Mouse (Mus musculus) liver, embryonic 14.5 days (tissue): Measurements from ENCODE around the gene Klhl30.

Source experiments
- CTCF ChIP-seq: IDR thresholded peaks from 2 replicates; pipeline ENCODE4 v1.5.1; 2016; ENCODE audit warnings: antibody characterized with exemption, low read depth, control low read depth
- EP300 ChIP-seq: IDR thresholded peaks from 2 replicates; pipeline ENCODE4 v1.6.1; 2016; ENCODE audit warnings: antibody characterized with exemption, low read depth

DNA sequence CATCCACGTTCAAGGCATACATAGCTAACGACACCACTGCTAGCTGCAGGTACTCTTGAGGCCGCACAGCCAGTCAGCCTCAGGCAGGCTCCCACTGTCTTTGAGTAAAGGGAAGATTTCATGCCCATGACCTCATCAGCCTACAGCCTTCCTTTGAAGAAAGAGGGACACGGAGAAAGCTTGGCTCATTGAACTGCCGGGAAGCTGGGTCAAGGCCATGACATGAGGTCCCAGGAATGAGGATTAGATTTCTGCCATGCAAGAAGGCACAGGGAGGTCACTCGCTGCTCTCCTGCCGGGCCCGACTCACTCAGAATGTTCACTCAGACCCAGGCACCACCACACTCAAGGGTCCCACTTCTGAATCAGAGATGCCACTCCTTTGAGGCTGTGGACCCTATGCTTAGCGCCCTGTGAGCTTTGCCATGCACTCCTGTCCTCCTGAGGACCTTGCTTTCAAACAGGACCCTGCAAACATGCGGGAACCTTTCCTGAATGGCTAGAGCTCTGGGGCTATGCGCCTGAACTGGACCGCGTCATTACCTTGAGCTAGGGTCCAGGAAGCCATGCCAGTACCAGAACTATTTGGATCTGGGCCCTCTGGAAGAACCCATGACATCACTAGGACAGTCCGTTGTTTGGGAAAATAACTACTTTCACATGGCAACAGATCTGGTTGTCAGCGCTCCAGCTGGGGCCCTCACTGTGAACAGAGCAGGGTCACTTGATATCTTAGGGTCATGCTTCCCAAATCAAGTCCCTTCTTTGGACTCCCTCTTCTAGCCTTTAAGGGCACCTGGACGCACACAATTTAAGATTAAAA lies 14.2 kb downstream of the Klhl30 start:
- TF ChIP-seq EP300, result no peak
- TF ChIP-seq CTCF, result no peak
